Mouse (Mus musculus) ES-Bruce4 (cell line): ENCODE measurements around the gene Mycbp. TPM values are rescaled to one million over a fixed set of nuclear protein-coding genes. Genes with fewer than 3 reads are reported as not detected.

Source experiments
- H3K27ac ChIP-seq: 2 replicates; pipeline ENCODE4 v1.5.1; 2012; ENCODE audit warnings: low read length, inconsistent platforms; ENCODE audit not compliant: insufficient read depth
- H3K27me3 ChIP-seq: 2 replicates; pipeline ENCODE4 v1.6.1; 2012; ENCODE audit warnings: mild to moderate bottlenecking, low read length, inconsistent platforms; ENCODE audit not compliant: control insufficient read depth, poor library complexity, insufficient read depth, severe bottlenecking
- H3K36me3 ChIP-seq: 2 replicates; pipeline ENCODE4 v1.6.1; 2012; ENCODE audit warnings: inconsistent platforms, mild to moderate bottlenecking, low read length, moderate library complexity; ENCODE audit not compliant: control insufficient read depth, poor library complexity, insufficient read depth, severe bottlenecking
- H3K4me1 ChIP-seq: one replicate; pipeline ENCODE4 v1.8.1; 2011; ENCODE audit warnings: low read length; ENCODE audit not compliant: control insufficient read depth, insufficient read depth
- H3K4me3 ChIP-seq: 2 replicates; pipeline ENCODE4 v1.5.1; 2011; ENCODE audit warnings: low read depth, mild to moderate bottlenecking, low read length
- H3K9ac ChIP-seq: 2 replicates; pipeline ENCODE4 v1.6.1; 2012; ENCODE audit warnings: low read depth, mild to moderate bottlenecking, inconsistent platforms; ENCODE audit not compliant: poor library complexity, severe bottlenecking
- H3K9me3 ChIP-seq: replicated peaks from 2 replicates; pipeline ENCODE4 v1.6.1; 2012; ENCODE audit warnings: mild to moderate bottlenecking, low read length, inconsistent platforms; ENCODE audit not compliant: control insufficient read depth, poor library complexity, insufficient read depth, severe bottlenecking
- CTCF ChIP-seq: IDR thresholded peaks from one replicate; pipeline ENCODE4 v1.8.1; 2011; ENCODE audit warnings: low read depth, low read length
- EP300 ChIP-seq: IDR thresholded peaks from 2 replicates; pipeline ENCODE4 v1.6.1; 2011; ENCODE audit warnings: low read depth, low read length; ENCODE audit not compliant: insufficient read depth
- POLR2A ChIP-seq: IDR thresholded peaks from one replicate; pipeline ENCODE4 v1.8.1; 2011; ENCODE audit warnings: low read length; ENCODE audit not compliant: insufficient read depth
- polyA plus RNA-seq: library from polyadenylated mRNA; stranded (reverse); fragments of >200 nt; gene quantifications from 2 replicates; pipeline ENCODE4 v1.2.4, GENCODE M21; 2011; ENCODE audit warnings: low read depth; ENCODE audit not compliant: missing spikeins, insufficient read depth, insufficient read length

Gene Mycbp
- polyA plus RNA-seq, 1 experiment = 25.2 TPM

- H3K27me3 ChIP-seq = no peaks in the 10 kb centered on the region
- H3K9ac ChIP-seq = no peak overlapping the region
- no peaks in the 10 kb centered on the region for H3K36me3 ChIP-seq
- TF ChIP-seq CTCF (no peak), EP300 (no peak), POLR2A (no peak)
- H3K4me3 ChIP-seq = no peak overlapping the region
- H3K4me1 ChIP-seq = no peaks in the 10 kb centered on the region
- H3K9me3 ChIP-seq = no peaks in the 10 kb centered on the region
- no peak overlapping the region for H3K27ac ChIP-seq
Observed at GRCm38 (mm10) chr4:123893726-123894125, 10.9 kb upstream of the Mycbp start.

DNA sequence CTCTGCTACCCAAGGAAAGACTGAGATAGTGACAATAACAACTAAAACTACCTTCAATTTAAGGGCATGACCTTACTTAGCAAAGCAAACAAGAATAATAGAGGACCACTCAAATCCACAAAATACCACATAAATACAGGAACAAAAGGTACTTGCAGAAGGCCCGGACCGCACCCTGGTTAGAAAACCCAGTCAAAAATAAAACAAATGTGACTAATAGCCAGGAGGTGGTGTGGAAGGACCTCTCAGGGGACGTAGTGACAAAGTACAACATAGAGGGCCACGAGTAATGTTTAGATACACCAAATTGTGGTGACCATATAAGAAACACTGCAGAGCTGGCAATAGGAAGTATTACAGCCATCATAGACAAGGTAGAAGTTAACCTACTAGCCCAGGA, 10.3 kb upstream of the Mycbp start:
- Histone ChIP-seq H3K9ac (no peak overlapping the region), H3K36me3 (no peaks in the 10 kb centered on the region), H3K4me3 (no peak overlapping the region), H3K27ac (no peak overlapping the region), H3K9me3 (no peaks in the 10 kb centered on the region), H3K27me3 (no peaks in the 10 kb centered on the region), H3K4me1 (no peaks in the 10 kb centered on the region)
- TF ChIP-seq CTCF (no peak), POLR2A (no peak), EP300 (no peak)

GRCm38 (mm10) chr4:123898696-123899095, 5.9 kb upstream of the Mycbp start:
- H3K9ac ChIP-seq = no peak overlapping the region
- H3K27me3 ChIP-seq = no peaks in the 10 kb centered on the region
- no peaks in the 10 kb centered on the region for H3K9me3 ChIP-seq
- H3K4me3 ChIP-seq = no peak overlapping the region
- no peak overlapping the region for H3K27ac ChIP-seq
- no peaks in the 10 kb centered on the region for H3K36me3 ChIP-seq
- H3K4me1 ChIP-seq = no peaks in the 10 kb centered on the region
- TF ChIP-seq POLR2A (no peak), EP300 (no peak), CTCF (peak; percentile 4)

- H3K27me3 ChIP-seq = no peaks in the 10 kb centered on the region
- peak overlapping the region; percentile 19; the same call in 1 of the 2 replicates for H3K27ac ChIP-seq
- no peaks in the 10 kb centered on the region for H3K4me1 ChIP-seq
- TF ChIP-seq EP300 = no peak
- TF ChIP-seq POLR2A = no peak
- no peak for TF ChIP-seq CTCF
- no peak overlapping the region for H3K4me3 ChIP-seq
- H3K9me3 ChIP-seq = no peaks in the 10 kb centered on the region
- no peak overlapping the region for H3K9ac ChIP-seq
- no peaks in the 10 kb centered on the region for H3K36me3 ChIP-seq
Observed at GRCm38 (mm10) chr4:123903432-123903831, 1.2 kb upstream of the Mycbp start.

DNA sequence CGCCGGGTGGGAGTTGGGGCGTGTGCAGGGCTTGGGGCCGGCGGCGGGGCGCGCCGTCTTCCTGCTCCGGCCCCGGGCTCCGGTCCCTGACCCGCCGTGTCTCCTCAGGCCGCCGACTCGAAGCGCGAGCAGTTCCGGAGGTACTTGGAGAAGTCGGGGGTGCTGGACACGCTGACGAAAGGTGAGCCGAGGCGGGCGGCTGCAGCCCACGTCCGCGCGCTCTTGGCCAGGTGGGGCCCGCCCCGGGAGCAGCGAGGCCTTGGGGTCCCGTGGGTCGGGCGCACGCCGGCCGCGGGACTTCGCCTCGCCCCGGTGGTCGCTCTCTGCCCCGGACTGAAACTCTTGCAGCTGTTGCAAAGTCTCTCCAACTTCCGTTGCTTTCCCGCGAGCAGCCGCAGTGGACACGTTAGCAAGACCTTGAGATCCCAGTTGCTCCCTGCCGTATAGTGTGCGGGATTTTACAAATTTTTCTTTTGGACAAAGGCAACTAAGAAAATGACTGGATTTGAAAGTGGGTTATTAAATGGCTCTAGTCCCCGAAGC, 565 bp downstream of the Mycbp start:
- no peaks in the 10 kb centered on the region for H3K4me1 ChIP-seq
- peak overlapping the region; percentile 77 for H3K4me3 ChIP-seq
- no peaks in the 10 kb centered on the region for H3K27me3 ChIP-seq
- no peak overlapping the region for H3K27ac ChIP-seq
- peaks cover 6% of the 10 kb centered on the region for H3K36me3 ChIP-seq
- H3K9ac ChIP-seq = peak overlapping the region; percentile 62
- no peaks in the 10 kb centered on the region for H3K9me3 ChIP-seq
- TF ChIP-seq CTCF (no peak), POLR2A (no peak)

- H3K27me3 ChIP-seq = no peaks in the 10 kb centered on the region
- no peak overlapping the region for H3K9ac ChIP-seq
- peaks cover 27% of the 10 kb centered on the region for H3K36me3 ChIP-seq
- no peaks in the 10 kb centered on the region for H3K9me3 ChIP-seq
- no peak overlapping the region for H3K27ac ChIP-seq
- no peak overlapping the region for H3K4me3 ChIP-seq
- TF ChIP-seq CTCF = no peak
- no peak for TF ChIP-seq POLR2A
- no peak for TF ChIP-seq EP300
- no peaks in the 10 kb centered on the region for H3K4me1 ChIP-seq
Observed at GRCm38 (mm10) chr4:123911503-123911902, 6.9 kb downstream of the Mycbp start.
